Mouse (Mus musculus): ENCODE data around the gene Shcbp1l.
A peak's percentile ranks its signal among the peaks of the same experiment; 100 is the strongest.
"Not testable (repeated sequence)": the region's sequence is repeated elsewhere in the genome, so short reads cannot be mapped to it uniquely, and the experiment has no call there.

Shcbp1l gene

DNA sequence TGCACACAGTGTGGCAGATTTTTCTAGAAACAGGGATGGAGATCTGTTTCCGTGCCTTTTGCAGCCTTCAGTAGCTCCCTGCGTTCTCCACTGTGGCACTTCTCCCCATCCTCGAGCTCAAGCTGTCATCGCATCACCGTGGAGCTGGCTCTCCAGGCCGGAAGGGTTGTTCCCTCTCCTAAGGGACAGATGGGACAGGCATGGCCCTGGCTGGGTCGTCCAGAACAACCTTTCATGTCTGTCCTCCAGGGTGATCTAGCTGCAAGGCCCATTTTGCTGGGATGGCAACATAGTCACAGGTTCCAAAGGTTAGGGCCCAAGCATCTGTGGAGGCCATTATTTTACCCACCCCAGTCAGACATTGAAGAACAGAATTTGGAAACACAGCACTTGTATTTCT, 6.2 kb downstream of the Shcbp1l start:
- no peak for DNase-seq

GRCm38 (mm10) chr1:153431701-153432100, 6.7 kb downstream of the Shcbp1l start:
- peak; percentile 30 for DNase-seq

- no peak for DNase-seq
These were observed 7.4 kb downstream of the Shcbp1l start for GRCm38 (mm10) chr1:153432329-153432728.

DNA sequence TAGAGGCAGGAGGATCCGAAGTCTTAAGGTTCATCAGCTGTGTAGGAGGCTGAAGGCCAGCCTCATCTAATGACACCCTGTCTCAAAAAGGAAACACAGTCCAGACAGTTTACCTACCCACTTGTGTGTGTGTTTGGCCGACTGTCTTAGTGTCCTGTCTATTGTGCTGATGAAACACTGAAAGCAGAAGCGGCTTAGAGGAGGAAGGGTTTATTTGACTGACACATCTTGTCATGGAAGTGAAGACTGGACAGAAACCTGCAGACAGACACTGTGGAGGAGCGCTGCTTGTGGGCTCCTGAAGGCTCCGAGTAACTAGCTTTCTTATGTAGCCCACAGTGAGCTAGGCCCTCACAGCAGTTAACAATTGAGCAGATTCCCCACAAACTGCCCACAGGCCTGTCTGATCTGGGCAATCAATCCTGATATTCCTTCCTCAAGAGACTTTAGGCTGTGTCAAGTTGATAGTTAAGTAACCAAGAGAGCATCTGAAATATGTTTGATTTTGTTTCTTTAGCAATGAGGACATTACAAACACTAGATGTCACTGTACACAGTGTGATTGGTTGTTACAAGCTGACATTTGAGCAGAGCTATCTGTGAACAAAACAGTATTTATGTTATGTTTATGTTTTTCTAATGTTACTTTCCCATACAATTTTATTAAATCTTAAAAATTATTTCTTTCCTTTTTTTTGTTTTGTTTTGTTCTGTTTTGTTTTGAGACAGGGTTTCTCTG, 9.1 kb downstream of the Shcbp1l start:
- DNase-seq = no peak

DNA sequence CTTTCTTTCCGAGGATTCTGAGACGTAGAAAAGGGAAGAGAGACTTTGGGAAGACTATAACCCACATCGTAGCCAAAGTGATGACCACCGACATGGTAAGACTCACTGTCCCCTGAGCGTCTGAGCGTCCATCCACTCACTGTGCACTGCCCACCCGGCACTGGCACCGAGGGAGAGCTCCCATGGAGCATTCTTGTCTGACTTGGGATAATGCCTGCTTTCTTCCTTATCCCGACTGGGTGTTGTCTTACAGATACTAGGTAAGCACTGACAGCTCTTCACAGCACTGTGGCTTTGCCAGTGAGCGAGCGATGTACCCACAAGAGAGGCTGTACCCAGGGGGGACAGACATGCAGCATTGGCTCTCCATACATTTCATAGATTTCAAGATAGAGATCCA, 12.6 kb downstream of the Shcbp1l start:
- no peak for DNase-seq

DNA sequence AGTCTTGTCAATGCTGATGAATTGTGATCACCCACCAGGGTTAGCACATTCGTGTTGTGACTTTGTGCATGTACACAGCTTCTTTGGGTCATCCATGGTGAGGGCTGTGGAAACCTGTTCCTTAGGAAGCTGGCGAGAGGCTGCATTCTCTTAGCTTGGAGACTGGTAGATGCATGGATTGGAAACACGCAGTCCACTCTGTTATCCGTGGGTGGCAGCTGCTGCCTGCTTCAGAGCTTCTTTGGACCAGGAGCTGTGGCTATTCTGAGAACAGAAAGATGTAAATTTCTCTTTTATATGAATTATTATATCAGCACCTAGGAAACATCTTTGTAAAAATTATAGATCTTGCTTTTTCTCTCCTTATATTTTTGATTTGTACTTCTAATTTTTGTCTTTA, 15.8 kb downstream of the Shcbp1l start:
- no peak for DNase-seq

DNA sequence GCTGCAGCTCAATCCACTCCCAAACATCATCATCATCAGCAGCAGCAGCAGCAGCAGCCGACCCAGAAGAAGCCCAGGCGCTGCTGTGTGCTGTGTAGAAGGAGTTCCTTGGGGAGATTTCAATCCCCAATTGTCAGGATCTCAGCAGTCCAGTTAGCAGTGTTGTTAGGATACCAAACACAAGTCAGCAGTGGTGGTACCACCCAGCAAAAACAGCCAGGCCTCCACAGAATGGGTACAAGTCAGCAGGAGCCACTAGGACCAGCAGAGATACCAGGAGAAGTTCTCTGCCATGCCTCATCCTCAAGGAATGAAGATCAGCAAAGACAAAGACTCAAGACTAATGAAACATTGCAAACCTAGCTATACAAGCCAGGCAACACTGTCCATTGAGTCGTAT, 16.7 kb downstream of the Shcbp1l start:
- no peak for DNase-seq

DNA sequence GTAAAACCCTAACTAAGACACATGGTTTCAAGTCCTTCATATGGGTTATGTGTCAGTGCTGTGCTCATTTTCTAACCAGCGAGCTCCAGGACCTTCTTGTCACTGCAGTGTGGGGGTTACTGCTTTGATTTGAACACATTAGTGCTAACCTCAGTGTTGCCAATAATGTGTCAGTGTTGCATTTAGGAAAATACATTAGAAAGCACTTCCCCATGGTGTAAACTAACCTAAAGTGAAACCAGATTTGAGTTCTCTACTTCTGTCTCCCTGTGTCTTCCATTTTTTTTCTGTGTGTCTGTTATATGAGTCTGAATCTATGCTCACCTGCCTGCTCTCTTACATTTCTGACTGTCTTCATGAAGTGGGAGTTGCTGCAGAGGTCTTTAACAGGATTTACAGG, 18.1 kb downstream of the Shcbp1l start:
- DNase-seq = no peak

DNA sequence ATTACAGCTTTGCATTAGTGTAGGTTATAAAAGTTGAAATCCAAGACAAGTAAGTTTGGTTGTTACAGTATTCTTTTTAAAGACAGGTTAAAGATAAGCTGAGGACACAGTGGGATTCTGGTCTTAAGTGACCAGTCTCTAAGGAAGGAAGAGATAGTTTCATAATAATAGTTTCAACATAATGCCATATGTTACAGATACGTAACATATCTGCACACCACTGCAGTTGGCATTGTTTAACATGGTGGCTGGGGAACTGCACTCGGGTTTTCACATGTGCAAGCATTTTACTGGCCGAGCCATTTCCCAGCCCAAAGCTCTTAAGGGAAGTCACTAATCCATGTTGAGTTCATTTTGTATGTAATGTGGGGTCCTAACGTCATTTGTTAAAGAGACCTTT, 18.7 kb downstream of the Shcbp1l start:
- no peak for DNase-seq

GRCm38 (mm10) chr1:153446120-153446831, 21.3 kb downstream of the Shcbp1l start:
- no peak for DNase-seq

GRCm38 (mm10) chr1:153451237-153452154, 26.5 kb downstream of the Shcbp1l start:
- peak; percentile 75 for DNase-seq

GRCm38 (mm10) chr1:153453146-153453642, 28.2 kb downstream of the Shcbp1l start:
- no peak for DNase-seq

DNA sequence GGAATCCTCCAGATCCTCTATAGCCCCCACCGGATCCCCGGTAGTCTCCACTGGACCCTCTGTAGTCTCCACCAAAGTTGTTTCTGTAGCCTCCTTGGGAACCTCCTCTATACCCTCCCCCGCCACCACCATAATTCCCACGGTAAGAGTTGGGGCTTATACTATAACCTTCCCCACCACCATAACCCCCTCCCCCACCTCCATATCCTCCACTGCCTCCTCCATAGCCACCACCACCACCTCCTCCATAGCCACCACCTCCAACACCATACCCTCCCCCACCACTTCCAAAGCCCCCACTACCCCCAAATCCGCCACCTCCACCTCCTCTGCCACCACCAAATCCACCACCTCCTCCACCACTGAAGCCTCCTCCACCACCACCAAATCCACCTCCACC, 31.2 kb downstream of the Shcbp1l start:
- DNase-seq = no peak

GRCm38 (mm10) chr1:153461796-153462195, 36.8 kb downstream of the Shcbp1l start:
- DNase-seq = no peak

GRCm38 (mm10) chr1:153479296-153479695, 54.3 kb downstream of the Shcbp1l start:
- DNase-seq = no peak

- peak; percentile 91 for DNase-seq
These were observed 55.5 kb downstream of the Shcbp1l start for GRCm38 (mm10) chr1:153480386-153481024.

DNA sequence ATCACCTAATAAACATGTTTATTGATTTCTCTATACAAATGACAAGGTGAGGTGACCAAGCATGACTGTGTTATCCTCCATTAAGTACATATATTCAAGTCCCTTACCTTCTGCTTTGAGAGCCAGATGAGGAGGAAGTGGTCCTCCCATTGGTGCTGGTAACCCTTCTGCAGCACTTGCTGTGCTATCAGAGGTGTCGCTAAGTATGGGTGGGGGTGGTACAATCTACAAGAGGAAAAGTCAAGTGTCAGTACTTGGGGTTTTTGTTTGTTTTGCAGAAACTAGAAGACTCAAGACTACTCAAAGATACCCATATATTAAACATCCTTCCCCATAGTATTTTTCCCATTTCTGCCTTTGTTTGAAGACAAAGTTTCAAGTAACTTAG, 56.1 kb downstream of the Shcbp1l start:
- no peak for DNase-seq

DNA sequence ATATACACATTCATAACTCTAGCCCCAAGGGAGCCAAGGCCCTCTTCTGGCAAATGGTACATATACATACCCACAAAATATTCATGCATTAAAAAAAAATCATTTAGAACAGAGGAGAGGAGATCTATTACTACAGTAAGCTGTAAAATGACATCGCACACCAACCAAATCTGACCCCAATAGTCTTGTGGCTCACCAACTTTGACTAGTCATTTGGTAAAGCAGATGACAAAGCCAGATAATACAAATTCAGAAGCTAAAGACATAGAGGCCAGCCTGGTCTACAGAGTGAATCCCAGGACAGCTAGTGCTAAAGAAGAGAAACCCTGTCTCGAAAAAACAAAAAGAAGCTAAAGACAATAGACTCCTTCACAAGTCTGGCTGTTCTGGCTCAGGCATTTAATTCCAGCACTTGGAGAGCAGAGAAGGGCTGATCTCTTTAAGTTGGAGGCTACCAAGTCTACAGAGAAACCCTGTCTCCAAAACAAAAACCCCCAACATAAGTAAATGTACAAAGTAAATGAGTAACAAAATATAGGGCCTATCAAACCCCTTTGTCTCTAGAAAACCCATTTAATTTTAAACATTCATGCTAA, 60.3 kb downstream of the Shcbp1l start:
- DNase-seq = no peak

GRCm38 (mm10) chr1:153486120-153486519, 61.2 kb downstream of the Shcbp1l start:
- not testable (repeated sequence) for DNase-seq

- peak; percentile 92 for DNase-seq
These were observed 62.0 kb downstream of the Shcbp1l start for GRCm38 (mm10) chr1:153486767-153487499.

DNA sequence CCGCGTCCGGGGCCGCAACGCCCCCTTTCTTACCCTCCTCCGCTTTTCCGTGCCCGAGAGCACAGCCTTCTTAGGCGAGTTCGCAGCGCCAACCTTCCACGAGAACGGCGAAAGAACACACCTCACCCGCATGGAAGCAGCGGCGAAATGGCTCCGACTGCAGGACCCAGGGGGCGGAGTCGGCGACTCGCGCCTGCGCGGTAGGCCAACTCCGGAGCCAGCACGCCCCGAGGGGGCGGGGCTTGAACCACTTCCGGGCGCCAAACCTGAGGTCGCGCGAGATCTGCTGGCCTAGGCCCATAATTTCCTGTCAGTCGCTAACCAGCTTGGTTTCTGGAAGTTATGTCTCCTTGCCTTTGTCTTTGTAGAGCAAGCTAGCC, 62.5 kb downstream of the Shcbp1l start, which contains the start of gene Dhx9:
Gene Dhx9 (minus strand): TSS at position 161 of the 380 bp plus-strand sequence.
- peak; percentile 100 for DNase-seq

Measured in thymus, postnatal 4 days (tissue).